Mouse (Mus musculus): ENCODE data around the gene Csrnp2.

Gene Csrnp2

GRCm38 (mm10) chr15:100473926-100474503 is 21.3 kb downstream of the Csrnp2 start:
- DNase-seq (ENCODE audit: low spot score) = no peak

GRCm38 (mm10) chr15:100470037-100470436 is 25.3 kb downstream of the Csrnp2 start:
- DNase-seq (ENCODE audit: low spot score) = no peak

- no peak for DNase-seq (ENCODE audit: low spot score)
Observed at GRCm38 (mm10) chr15:100469189-100469545, 26.1 kb downstream of the Csrnp2 start.

GRCm38 (mm10) chr15:100468295-100469188 is 26.7 kb downstream of the Csrnp2 start, which contains the start of gene Letmd1:
Gene Letmd1, plus strand, starts transcription at chr15:100469023.
- DNase-seq (ENCODE audit: low spot score) = peak; percentile 58

GRCm38 (mm10) chr15:100467738-100468137 is 27.6 kb downstream of the Csrnp2 start:
- no peak for DNase-seq (ENCODE audit: low spot score)

GRCm38 (mm10) chr15:100465432-100465831 is 29.9 kb downstream of the Csrnp2 start:
- no peak for DNase-seq (ENCODE audit: low spot score)

- DNase-seq (ENCODE audit: low spot score) = peak; percentile 69
Observed at GRCm38 (mm10) chr15:100463712-100464111, 31.6 kb downstream of the Csrnp2 start.

- no peak for DNase-seq (ENCODE audit: low spot score)
Observed at GRCm38 (mm10) chr15:100462086-100462485, 33.2 kb downstream of the Csrnp2 start.

- no peak for DNase-seq (ENCODE audit: low spot score)
Observed at GRCm38 (mm10) chr15:100461646-100462045, 33.6 kb downstream of the Csrnp2 start.

GRCm38 (mm10) chr15:100460942-100461341 is 34.3 kb downstream of the Csrnp2 start:
- no peak for DNase-seq (ENCODE audit: low spot score)

GRCm38 (mm10) chr15:100458055-100458454 is 37.2 kb downstream of the Csrnp2 start:
- DNase-seq (ENCODE audit: low spot score) = no peak

- no peak for DNase-seq (ENCODE audit: low spot score)
Observed at GRCm38 (mm10) chr15:100457340-100457739, 37.9 kb downstream of the Csrnp2 start.

- no peak for DNase-seq (ENCODE audit: low spot score)
Observed at GRCm38 (mm10) chr15:100456356-100456991, 38.8 kb downstream of the Csrnp2 start.

GRCm38 (mm10) chr15:100452486-100452885 is 42.8 kb downstream of the Csrnp2 start:
- no peak for DNase-seq (ENCODE audit: low spot score)

- DNase-seq (ENCODE audit: low spot score) = no peak
Observed at GRCm38 (mm10) chr15:100451245-100451644, 44.0 kb downstream of the Csrnp2 start.

GRCm38 (mm10) chr15:100449495-100449894 is 45.8 kb downstream of the Csrnp2 start:
- no peak for DNase-seq (ENCODE audit: low spot score)

GRCm38 (mm10) chr15:100448572-100448971 is 46.7 kb downstream of the Csrnp2 start:
- DNase-seq (ENCODE audit: low spot score) = no peak

- no peak for DNase-seq (ENCODE audit: low spot score)
Observed at GRCm38 (mm10) chr15:100446887-100447286, 48.4 kb downstream of the Csrnp2 start.

- peak; percentile 55 for DNase-seq (ENCODE audit: low spot score)
Observed at GRCm38 (mm10) chr15:100443126-100443922, 52.0 kb downstream of the Csrnp2 start.

- DNase-seq (ENCODE audit: low spot score) = no peak
Observed at GRCm38 (mm10) chr15:100436518-100436917, 58.8 kb downstream of the Csrnp2 start.

- DNase-seq (ENCODE audit: low spot score) = no peak
Observed at GRCm38 (mm10) chr15:100436112-100436511, 59.2 kb downstream of the Csrnp2 start.

GRCm38 (mm10) chr15:100433234-100433633 is 62.1 kb downstream of the Csrnp2 start:
- no peak for DNase-seq (ENCODE audit: low spot score)

Data from layer of hippocampus, adult 9-10 months (tissue).